Mouse (Mus musculus) heart, adult 2 months (tissue): ENCODE results near the gene Abcc9. TPM values are rescaled to one million over a fixed set of nuclear protein-coding genes. Genes with fewer than 3 reads are reported as not detected.

Source experiments
- DNase-seq, 2 experiments: peaks; one replicate each; pipeline ENCODE4 v3.0.0; 2021
- H3K27ac ChIP-seq: fragments of 200-600 bp; 2 replicates; pipeline ENCODE4 v1.8.1; 2022
- H3K27me3 ChIP-seq: fragments of 200-500 bp; 2 replicates; pipeline ENCODE4 v1.6.1; 2012; ENCODE audit warnings: mild to moderate bottlenecking, low read length, inconsistent platforms, mixed read lengths; ENCODE audit not compliant: control insufficient read depth, insufficient read depth
- H3K36me3 ChIP-seq: fragments of 200-500 bp; 2 replicates; pipeline ENCODE4 v1.6.1; 2012; ENCODE audit warnings: low read length, inconsistent platforms; ENCODE audit not compliant: control insufficient read depth, insufficient read depth
- H3K4me1 ChIP-seq: fragments of 200-500 bp; 2 replicates; pipeline ENCODE4 v1.6.1; 2011; ENCODE audit warnings: low read length; ENCODE audit not compliant: control insufficient read depth, insufficient read depth
- H3K4me3 ChIP-seq: fragments of 200-600 bp; 2 replicates; pipeline ENCODE4 v1.8.1; 2022
- H3K79me2 ChIP-seq: fragments of 200-500 bp; replicated peaks from 2 replicates; pipeline ENCODE4 v1.6.1; 2012; ENCODE audit warnings: mild to moderate bottlenecking, inconsistent platforms, low read length, moderate library complexity, mixed read lengths; ENCODE audit not compliant: control insufficient read depth, insufficient read depth
- H3K9ac ChIP-seq: fragments of 200-500 bp; 2 replicates; pipeline ENCODE4 v1.6.1; 2012; ENCODE audit warnings: low read depth, mild to moderate bottlenecking, control low read depth, inconsistent platforms, low read length, mixed read lengths
- CTCF ChIP-seq: fragments of 200-600 bp; IDR thresholded peaks from 2 replicates; pipeline ENCODE4 v1.8.1; 2022; ENCODE audit warnings: antibody characterized with exemption, mild to moderate bottlenecking, moderate library complexity
- EP300 ChIP-seq: fragments of 200-500 bp; IDR thresholded peaks from 2 replicates; pipeline ENCODE4 v1.6.1; 2011; ENCODE audit warnings: low read depth, low read length, control low read depth; ENCODE audit not compliant: insufficient read depth
- POLR2A ChIP-seq: fragments of 200-500 bp; IDR thresholded peaks from 2 replicates; pipeline ENCODE4 v1.6.1; 2011; ENCODE audit warnings: mild to moderate bottlenecking, low read depth, low read length, control low read depth; ENCODE audit not compliant: insufficient read depth
- WGBS: fragments of 180-500 bp; shearing (Covaris S2); methylation state at CpG from one replicate; pipeline ENCODE4 v1.1.7; 2018; 5-methylcytosine and 5-hydroxymethylcytosine counted together
- intact Hi-C: fragments of 180-260 bp; cut with DNase I; formaldehyde crosslinking; loops from one replicate; pipeline ENCODE4 v1.15.1; 2025
- polyA plus RNA-seq: library from polyadenylated mRNA; depleted of rRNA; stranded (reverse); fragments of >200 nt; gene quantifications from 2 replicates; pipeline ENCODE4 v1.2.3, GENCODE M21; 2012
- total RNA-seq, 2 experiments: library from RNA; stranded (reverse); gene quantifications; 2 replicates each; pipeline ENCODE4 v1.2.3; 2021

Gene Abcc9
- total and polyA plus RNA-seq, 3 experiments = 57.8 to 235 (median 227) TPM

- TF ChIP-seq EP300 (peak; percentile 73; the same call in 1 of the 2 replicates), CTCF (no peak)
- Histone ChIP-seq H3K4me3 (no peak overlapping the region), H3K9ac (no peak overlapping the region), H3K27ac (no peak overlapping the region; the same call in 1 of the 2 replicates), H3K27me3 (no peaks in the 10 kb centered on the region), H3K79me2 (no peaks in the 10 kb centered on the region), H3K36me3 (no peaks in the 10 kb centered on the region), H3K4me1 (no peaks in the 10 kb centered on the region)
- 44% methylated on average over 14 of the region's 14 CpGs for WGBS
- peak in 1 of 2 experiments; percentile 44 for DNase-seq
- intact Hi-C loops = no loop called here
These were observed 30.6 kb upstream of the Abcc9 start for GRCm38 (mm10) chr6:142732567-142733290.

GRCm38 (mm10) chr6:142726032-142726431 lies 23.9 kb upstream of the Abcc9 start:
- WGBS = 71% methylated on average over 4 of the region's 4 CpGs
- Histone ChIP-seq H3K36me3 (no peaks in the 10 kb centered on the region), H3K4me1 (no peaks in the 10 kb centered on the region; the same call in 1 of the 2 replicates), H3K4me3 (no peak overlapping the region), H3K9ac (no peak overlapping the region), H3K27me3 (no peaks in the 10 kb centered on the region), H3K27ac (no peak overlapping the region), H3K79me2 (no peaks in the 10 kb centered on the region)
- intact Hi-C loops = no loop called here
- no peak for DNase-seq
- TF ChIP-seq CTCF (no peak), EP300 (no peak), POLR2A (no peak)

- Histone ChIP-seq H3K4me1 (no peaks in the 10 kb centered on the region; the same call in 1 of the 2 replicates), H3K27me3 (no peaks in the 10 kb centered on the region), H3K27ac (peak overlapping the region; percentile 9; the same call in 1 of the 2 replicates), H3K79me2 (no peaks in the 10 kb centered on the region), H3K4me3 (no peak overlapping the region), H3K9ac (no peak overlapping the region), H3K36me3 (no peaks in the 10 kb centered on the region)
- no peak for DNase-seq
- intact Hi-C loops = no loop called here
- TF ChIP-seq EP300 (no peak), CTCF (no peak), POLR2A (no peak)
- WGBS = 64% methylated on average over 8 of the region's 8 CpGs
These were observed 19.6 kb upstream of the Abcc9 start for GRCm38 (mm10) chr6:142721731-142722130.

GRCm38 (mm10) chr6:142720641-142721040 lies 18.5 kb upstream of the Abcc9 start:
- Histone ChIP-seq H3K27ac (0 out of 2 replicates have a peak overlapping the region, but pooled peaks have one; percentile 9), H3K79me2 (no peaks in the 10 kb centered on the region), H3K4me1 (no peaks in the 10 kb centered on the region; the same call in 1 of the 2 replicates), H3K9ac (no peak overlapping the region), H3K4me3 (no peak overlapping the region), H3K36me3 (no peaks in the 10 kb centered on the region), H3K27me3 (no peaks in the 10 kb centered on the region)
- DNase-seq = no peak
- 49% methylated on average over 6 of the region's 6 CpGs for WGBS
- TF ChIP-seq EP300 (no peak), CTCF (peak; percentile 59)
- intact Hi-C loops = no loop called here

GRCm38 (mm10) chr6:142718167-142718566 lies 16.1 kb upstream of the Abcc9 start:
- intact Hi-C loops = no loop called here
- Histone ChIP-seq H3K79me2 (no peaks in the 10 kb centered on the region), H3K9ac (no peak overlapping the region), H3K27ac (peak overlapping the region; percentile 18), H3K27me3 (no peaks in the 10 kb centered on the region), H3K4me3 (no peak overlapping the region), H3K4me1 (no peaks in the 10 kb centered on the region; the same call in 1 of the 2 replicates), H3K36me3 (no peaks in the 10 kb centered on the region)
- no peak for TF ChIP-seq POLR2A
- TF ChIP-seq EP300 = no peak
- peak; percentile 31 for TF ChIP-seq CTCF
- whole genome bisulfite sequencing = 76% methylated on average over 7 of the region's 7 CpGs
- no peak for DNase-seq

- TF ChIP-seq CTCF (no peak), POLR2A (no peak), EP300 (no peak)
- no peak for DNase-seq
These were observed 15.1 kb upstream of the Abcc9 start for GRCm38 (mm10) chr6:142717186-142717585.

More at GRCm38 (mm10) chr6:142717186-142717585, 15.1 kb upstream of the Abcc9 start:
- intact Hi-C loops = no loop called here
- WGBS = 55% methylated on average over 4 of the region's 4 CpGs
- H3K36me3 ChIP-seq = no peaks in the 10 kb centered on the region
- no peak overlapping the region for H3K4me3 ChIP-seq
- no peaks in the 10 kb centered on the region for H3K79me2 ChIP-seq
- H3K27me3 ChIP-seq = no peaks in the 10 kb centered on the region
- H3K27ac ChIP-seq = no peak overlapping the region
- no peak overlapping the region for H3K9ac ChIP-seq
- H3K4me1 ChIP-seq = no peaks in the 10 kb centered on the region; the same call in 1 of the 2 replicates
